Mouse (Mus musculus): Measurements from ENCODE around the gene Olfr804.

Gene Olfr804

DNA sequence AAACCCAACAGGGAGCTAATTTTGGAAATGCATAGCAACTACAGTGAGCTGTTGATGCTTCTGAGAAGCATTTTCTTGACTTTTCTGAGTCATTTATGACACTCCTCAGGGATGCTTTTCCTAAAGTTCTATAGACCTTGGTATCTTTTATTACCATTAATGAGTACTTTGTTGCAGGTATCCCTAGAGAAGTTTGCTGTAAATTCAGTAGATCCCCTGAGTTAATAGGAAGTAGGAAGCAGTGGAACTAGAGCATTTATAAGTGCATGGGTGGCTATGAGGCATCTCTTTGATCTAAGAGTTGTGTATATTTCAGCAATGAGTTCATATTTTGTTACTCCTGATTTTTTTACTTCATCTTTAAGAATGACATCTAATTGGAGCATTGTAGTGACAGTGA lies at the start of gene Olfr804:
Gene Olfr804, plus strand, starts transcription at position 301 of the 400 bp plus-strand sequence.
- no peak for DNase-seq

DNA sequence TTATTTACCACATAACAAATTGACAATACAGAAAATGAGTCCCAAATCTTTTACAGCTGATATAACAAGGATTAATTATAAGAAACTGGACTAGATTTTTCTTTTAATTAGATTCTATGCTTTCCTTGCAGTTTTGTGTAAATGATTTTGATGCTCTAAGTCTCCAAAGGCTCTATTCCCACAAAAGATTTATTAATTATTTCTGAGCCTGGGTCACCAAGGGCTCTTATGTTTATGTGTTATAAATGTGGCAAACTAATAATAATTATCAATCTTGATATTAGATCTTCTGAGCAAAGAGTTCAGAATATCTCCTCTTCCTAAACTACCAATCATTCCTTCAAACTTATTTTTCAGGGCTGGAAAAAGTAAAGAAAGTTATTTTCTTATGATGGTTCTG lies 45.6 kb upstream of the Olfr804 start, which contains the start of gene Olfr800:
Gene Olfr800, plus strand, starts transcription at position 301 of the 400 bp plus-strand sequence.
- no peak for DNase-seq

DNA sequence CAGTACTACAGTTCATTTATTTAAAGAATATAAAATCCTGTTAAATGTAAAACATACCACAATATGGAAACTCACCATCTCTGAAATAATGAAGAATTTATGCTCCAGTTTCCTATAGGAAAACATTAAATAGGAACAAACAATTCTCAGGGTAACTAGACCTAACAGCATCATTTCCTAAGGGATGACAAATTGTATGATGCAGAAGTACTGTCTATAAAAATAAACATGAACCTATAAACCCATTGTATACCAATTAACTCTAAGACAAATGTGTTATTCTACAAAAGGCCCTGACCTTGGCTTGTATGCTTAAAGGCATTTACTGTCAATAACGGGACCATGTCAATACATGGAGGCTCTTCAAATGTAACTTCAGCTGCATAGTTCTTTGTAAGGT lies 29.2 kb upstream of the Olfr804 start, which contains the start of gene Olfr801:
Gene Olfr801, minus strand, starts transcription at position 101 of the 400 bp plus-strand sequence.
- no peak for DNase-seq

DNA sequence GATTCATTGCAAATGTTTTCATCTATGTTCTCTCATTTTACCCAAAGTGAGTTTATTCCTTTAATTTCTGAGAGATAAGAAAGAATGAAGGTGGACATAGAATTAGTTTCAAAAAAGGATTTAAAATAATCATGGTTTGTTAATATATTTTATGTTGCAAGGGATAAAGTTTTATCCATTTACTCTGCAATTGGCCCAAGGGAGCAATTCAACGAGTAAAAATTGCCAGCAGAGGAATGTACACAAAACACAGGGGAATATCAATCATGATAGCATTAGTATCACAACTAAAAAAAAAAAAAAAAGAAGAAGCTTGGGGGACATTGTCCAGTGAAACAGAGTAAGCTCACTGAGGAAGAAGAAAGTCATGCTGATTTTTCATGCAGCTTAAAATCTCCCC lies 14.9 kb upstream of the Olfr804 start, which contains the start of gene Olfr802:
Gene Olfr802, minus strand, starts transcription at position 101 of the 400 bp plus-strand sequence.
- DNase-seq, result no peak

DNA sequence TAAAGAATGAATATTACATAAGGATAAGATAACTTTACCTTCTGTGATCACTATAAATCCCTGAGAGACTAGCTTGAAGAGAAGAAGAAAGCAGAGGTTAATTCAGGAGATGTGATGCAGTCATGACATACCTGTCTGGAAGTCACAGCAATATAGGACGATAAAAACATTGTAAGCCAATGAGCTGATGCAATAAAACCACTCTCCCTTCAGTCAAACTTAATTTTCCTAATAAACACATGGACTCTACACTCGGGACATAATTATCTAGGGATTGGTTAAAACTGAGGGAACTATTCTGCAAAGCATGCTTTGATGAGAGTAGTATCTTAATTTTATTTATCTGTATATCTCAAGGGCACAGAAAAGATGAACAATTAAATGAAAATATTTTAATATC lies 8.8 kb upstream of the Olfr804 start, which contains the start of gene Olfr803:
Gene Olfr803, minus strand, starts transcription at position 101 of the 400 bp plus-strand sequence.
- no peak for DNase-seq

DNA sequence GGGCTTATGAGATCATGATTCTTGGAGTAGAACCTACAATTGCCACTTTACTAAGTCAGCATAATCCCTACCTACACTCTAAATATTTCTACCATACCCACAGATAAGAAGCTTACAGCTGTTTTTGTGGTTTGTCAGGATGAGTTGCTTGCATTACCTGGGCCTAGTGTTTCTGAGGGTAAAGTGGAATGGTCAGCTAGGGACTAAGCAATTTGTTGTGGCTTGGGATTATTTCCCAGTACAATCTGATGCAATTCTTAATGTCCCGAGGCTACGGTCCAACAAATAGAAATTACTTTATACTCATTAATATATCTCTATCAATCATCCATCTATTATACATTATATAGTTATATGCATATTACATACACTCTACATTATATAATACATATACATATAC lies 26.3 kb downstream of the Olfr804 start, which contains the start of gene Olfr805:
Gene Olfr805, minus strand, starts transcription at position 101 of the 400 bp plus-strand sequence.
- no peak for DNase-seq

DNA sequence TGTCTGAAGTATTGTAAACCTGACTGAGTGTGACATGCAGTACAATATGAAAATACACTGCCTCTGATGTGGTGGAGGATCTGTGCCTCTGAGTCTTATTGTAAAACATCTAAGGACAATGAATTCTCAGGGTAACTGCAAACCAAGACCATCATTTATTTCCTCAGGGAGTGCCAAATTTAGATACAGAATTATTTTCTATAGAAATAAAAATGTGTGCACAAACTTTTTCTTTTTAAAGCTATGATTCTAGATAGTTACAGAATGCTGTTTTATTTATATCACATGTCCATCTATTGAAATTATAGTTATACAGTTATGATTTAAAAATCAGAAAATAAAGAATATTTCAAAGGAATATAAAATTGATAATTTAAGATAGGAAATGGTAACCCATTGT lies 38.8 kb downstream of the Olfr804 start, which contains the start of gene Olfr806:
Gene Olfr806, minus strand, starts transcription at position 101 of the 400 bp plus-strand sequence.
- DNase-seq, result no peak

DNA sequence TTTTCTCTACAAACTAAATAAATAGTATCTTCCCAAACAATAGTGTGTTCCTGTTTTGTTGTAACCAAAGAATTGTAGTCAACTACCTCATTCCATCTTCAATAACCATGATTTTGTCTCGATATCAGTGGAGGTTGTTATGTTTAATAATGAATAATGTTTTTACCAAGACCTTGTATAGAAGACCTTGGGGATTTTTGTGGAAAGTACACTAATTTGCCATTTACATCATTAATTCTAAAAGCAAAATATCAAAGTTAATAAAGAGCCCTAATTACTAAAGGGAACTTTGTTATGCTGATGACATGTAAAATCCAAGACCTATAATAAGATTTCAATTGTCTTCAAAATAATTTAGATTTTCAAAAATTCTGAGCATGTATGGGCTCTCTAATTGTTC lies 54.7 kb downstream of the Olfr804 start, which contains the start of gene Olfr807:
Gene Olfr807, minus strand, starts transcription at position 101 of the 400 bp plus-strand sequence.
- DNase-seq, result no peak

Data from thymus, postnatal 14 days (tissue).